Mouse (Mus musculus) gastrocnemius, postnatal 36 days (tissue): ENCODE measurements around the gene Nanos3. TPM values are rescaled to one million over a fixed set of nuclear protein-coding genes. Genes with fewer than 3 reads are reported as not detected.

ENCODE experiments used
- DNase-seq, 2 experiments: peaks; one replicate each; pipeline ENCODE4 v3.0.0; 2022
- intact Hi-C: fragments of 180-260 bp; cut with DNase I; formaldehyde crosslinking; loops from one replicate; pipeline ENCODE4 v1.15.1; 2025
- microRNA-seq, 2 experiments: library from miRNA; unstranded; fragments of <30 nt; microRNA quantifications; one replicate each; pipeline ENCODE4 v1.2.0; 2021
- total RNA-seq, 2 experiments: library from RNA; stranded (reverse); gene quantifications; 2 replicates each; pipeline ENCODE4 v1.2.3; 2021

Nanos3 gene
- total RNA-seq, 2 experiments from 2014 or later: not detected

- intact Hi-C loops: no loop called here
- no peak for DNase-seq
These were observed 40.3 kb downstream of the Nanos3 start for GRCm38 (mm10) chr8:84144636-84145245.

GRCm38 (mm10) chr8:84140838-84141237 lies 44.2 kb downstream of the Nanos3 start:
- DNase-seq: no peak

GRCm38 (mm10) chr8:84137848-84138247 lies 47.2 kb downstream of the Nanos3 start:
- no peak for DNase-seq
- intact Hi-C loops: no loop called here

More at GRCm38 (mm10) chr8:84140838-84141237, 44.2 kb downstream of the Nanos3 start:
- intact Hi-C loops: no loop called here

GRCm38 (mm10) chr8:84132225-84132624 lies 52.8 kb downstream of the Nanos3 start:
- DNase-seq: no peak
- intact Hi-C loops: no loop called here

GRCm38 (mm10) chr8:84130806-84131205 lies 54.2 kb downstream of the Nanos3 start:
- no peak for DNase-seq
- intact Hi-C loops: no loop called here

GRCm38 (mm10) chr8:84128277-84128676 lies 56.7 kb downstream of the Nanos3 start:
- no peak for DNase-seq
- intact Hi-C loops: no loop called here

GRCm38 (mm10) chr8:84127202-84127901 lies 57.7 kb downstream of the Nanos3 start:
- no peak for DNase-seq
- intact Hi-C loops: no loop called here

- intact Hi-C loops: no loop called here
- no peak for DNase-seq
These were observed 58.3 kb downstream of the Nanos3 start for GRCm38 (mm10) chr8:84126742-84127141.

- intact Hi-C loops: no loop called here
- DNase-seq: no peak
These were observed 59.4 kb downstream of the Nanos3 start, which contains the start of gene Podnl1 for GRCm38 (mm10) chr8:84125656-84126055. Podnl1 (plus strand) TSS chr8:84125989.

Small RNA genes within 50 kb of the gene (microRNA-seq; reads per million reads assigned to microRNA genes)
- 0 reads per million in 2 experiments for gene Gm25110
- gene Mir181c: 584 to 903 reads per million in 2 experiments
- gene Mir181d: 500 to 595 reads per million in 2 experiments
- gene Mir23a: 52,141 to 77,419 reads per million in 2 experiments
- 0 reads per million in 2 experiments for gene Mir24-2
- 1,007 to 2,905 reads per million in 2 experiments for gene Mir27a
- 0 reads per million in 2 experiments for gene Mir3074-2

Other genes with a start within 250 kb of the Nanos3 start
- under 1 TPM; 0.27 to 0.56 TPM for gene Gm10644, start 230.0 kb downstream of the Nanos3 start, total RNA-seq
- under 1 TPM; 0.42 to 0.71 TPM for gene Asf1b, start 229.7 kb downstream of the Nanos3 start, total RNA-seq
- 100 to 1,000 TPM; 148 to 165 TPM for gene Prkaca, start 212.2 kb downstream of the Nanos3 start, total RNA-seq
- 10 to 100 TPM; 13.0 TPM for gene Samd1, start 187.5 kb downstream of the Nanos3 start, total RNA-seq
- gene 1700067K01Rik, start 183.7 kb downstream of the Nanos3 start, total RNA-seq: under 1 TPM in 1 of 2 experiments, not detected in 1; 0.48 TPM
- 1 to 10 TPM; 2.6 to 5.6 TPM for gene 2210011C24Rik, start 173.0 kb downstream of the Nanos3 start, total RNA-seq
- gene Palm3, start 163.7 kb downstream of the Nanos3 start, total RNA-seq: under 1 TPM; 0.10 to 0.12 TPM
- under 1 TPM; 0.15 to 0.52 TPM for gene Il27ra, start 142.6 kb downstream of the Nanos3 start, total RNA-seq
- not detected for gene Rln3, start 140.2 kb downstream of the Nanos3 start, total RNA-seq
- gene Gm10643, start 120.1 kb downstream of the Nanos3 start, total RNA-seq: 1 to 10 TPM; 1.6 to 1.7 TPM
- 1 to 10 TPM; 4.7 TPM for gene Rfx1, start 118.4 kb downstream of the Nanos3 start, total RNA-seq
- 1 to 10 TPM; 4.8 to 5.1 TPM for gene Dcaf15, start 80.4 kb downstream of the Nanos3 start, total RNA-seq
- gene Podnl1, start 59.2 kb downstream of the Nanos3 start, total RNA-seq: not detected
- 10 to 100 TPM; 15.7 to 16.1 TPM for gene Cc2d1a, start 37.3 kb downstream of the Nanos3 start, total RNA-seq
- gene 4930432K21Rik, start 37.2 kb downstream of the Nanos3 start, total RNA-seq: under 1 TPM in 1 of 2 experiments, not detected in 1; 0.28 TPM
- gene Zswim4, start 51.8 kb upstream of the Nanos3 start, total RNA-seq: 1 to 10 TPM; 7.1 to 8.4 TPM
- gene D8Ertd738e, start 64.5 kb upstream of the Nanos3 start, total RNA-seq: 100 to 1,000 TPM; 166 to 182 TPM
- 10 to 100 TPM; 11.0 to 17.3 TPM for gene Mri1, start 72.1 kb upstream of the Nanos3 start, total RNA-seq
- gene Ccdc130, start 85.2 kb upstream of the Nanos3 start, total RNA-seq: 1 to 10 TPM; 5.0 to 8.7 TPM
- 1 to 10 TPM; 3.3 to 3.8 TPM for gene Cacna1a, start 203.2 kb upstream of the Nanos3 start, total RNA-seq